Mouse (Mus musculus): Measurements from ENCODE around the gene Zranb2.

DNA sequence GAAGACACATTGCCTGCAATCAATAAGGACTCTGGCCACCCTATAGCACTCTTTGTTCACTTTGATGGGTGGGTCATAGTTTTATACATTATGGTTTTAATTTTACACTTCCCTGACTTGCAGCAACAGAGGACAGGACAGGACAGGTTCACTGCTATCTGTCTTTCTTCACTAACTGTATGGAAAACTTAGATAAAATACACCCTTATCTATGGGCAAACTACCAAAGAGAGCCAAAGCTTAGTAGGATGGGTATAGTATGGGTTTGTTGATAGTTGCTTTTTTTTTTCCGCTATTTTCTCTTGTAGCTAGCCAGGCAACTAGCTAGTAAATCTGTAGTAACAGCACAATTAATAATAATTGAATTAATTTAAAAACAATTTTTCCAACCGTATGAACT lies 2.4 kb upstream of the Zranb2 start:
- TF ChIP-seq HCFC1 (IDR thresholded peaks at IDR 0.05; ENCODE audit: borderline replicate concordance, insufficient read depth, low read length) (no peak), MAFK (IDR thresholded peaks at IDR 0.05; ENCODE audit: insufficient read depth, low read depth, low read length) (no peak), CHD2 (IDR thresholded peaks at IDR 0.05; ENCODE audit: low read depth, low read length) (no peak), ZNF384 (IDR thresholded peaks at IDR 0.05; ENCODE audit: low read depth, low read length) (no peak), ZC3H11A (IDR thresholded peaks at IDR 0.05; ENCODE audit: borderline replicate concordance, low read depth, low read length) (no peak)

All from ES-E14 (cell line).